Mouse (Mus musculus) kidney, postnatal 36 days (tissue): Measurements from ENCODE around the gene Gm20388.

Experiments
- DNase-seq, 2 experiments: peaks; one replicate each; pipeline ENCODE4 v3.0.0; 2021 to 2022; ENCODE audit warnings: mixed read lengths in 2 of 2

Gm20388 gene

GRCm38 (mm10) chr8:119964859-119965258 is 54.2 kb downstream of the Gm20388 start:
- no peak for DNase-seq

GRCm38 (mm10) chr8:119967435-119967834 is 56.8 kb downstream of the Gm20388 start:
- peak in 1 of 2 experiments; percentile 30 for DNase-seq

GRCm38 (mm10) chr8:119970169-119970568 is 59.5 kb downstream of the Gm20388 start:
- DNase-seq, result no peak

GRCm38 (mm10) chr8:119972558-119972957 is 61.9 kb downstream of the Gm20388 start:
- DNase-seq, result peak; percentile 9 to 23

GRCm38 (mm10) chr8:119978770-119979381 is 68.2 kb downstream of the Gm20388 start:
- DNase-seq, result no peak

GRCm38 (mm10) chr8:119981253-119981652 is 70.6 kb downstream of the Gm20388 start:
- peak in 1 of 2 experiments; percentile 10 for DNase-seq

GRCm38 (mm10) chr8:119984085-119984484 is 73.4 kb downstream of the Gm20388 start:
- peak in 1 of 2 experiments; percentile 78 for DNase-seq

- DNase-seq, result no peak
Measured at GRCm38 (mm10) chr8:119986174-119986573, 75.5 kb downstream of the Gm20388 start.

- peak in 1 of 2 experiments; percentile 39 for DNase-seq
Measured at GRCm38 (mm10) chr8:119988087-119988486, 77.4 kb downstream of the Gm20388 start.

GRCm38 (mm10) chr8:119992249-119992648 is 81.6 kb downstream of the Gm20388 start, which contains the start of gene Crispld2:
Gene Crispld2, plus strand, starts transcription at chr8:119992438.
- DNase-seq, result peak; percentile 79 to 83

GRCm38 (mm10) chr8:119994114-119994513 is 83.5 kb downstream of the Gm20388 start:
- DNase-seq, result no peak

- DNase-seq, result no peak
Measured at GRCm38 (mm10) chr8:119994556-119994955, 83.9 kb downstream of the Gm20388 start.

GRCm38 (mm10) chr8:119997266-119997665 is 86.6 kb downstream of the Gm20388 start:
- peak in 1 of 2 experiments; percentile 26 for DNase-seq

GRCm38 (mm10) chr8:120000461-120000860 is 89.8 kb downstream of the Gm20388 start:
- DNase-seq, result no peak

GRCm38 (mm10) chr8:120001712-120002111 is 91.1 kb downstream of the Gm20388 start:
- peak; percentile 80 to 94 for DNase-seq

- peak; percentile 69 for DNase-seq
Measured at GRCm38 (mm10) chr8:120002348-120002747, 91.7 kb downstream of the Gm20388 start.

- DNase-seq, result peak; percentile 88 to 94
Measured at GRCm38 (mm10) chr8:120004154-120004702, 93.6 kb downstream of the Gm20388 start.

- no peak for DNase-seq
Measured at GRCm38 (mm10) chr8:120004705-120005381, 94.2 kb downstream of the Gm20388 start.

- peak in 1 of 2 experiments; percentile 12 for DNase-seq
Measured at GRCm38 (mm10) chr8:120006645-120007160, 96.1 kb downstream of the Gm20388 start.

GRCm38 (mm10) chr8:120007178-120007577 is 96.5 kb downstream of the Gm20388 start:
- DNase-seq, result no peak

GRCm38 (mm10) chr8:120009284-120009683 is 98.6 kb downstream of the Gm20388 start:
- DNase-seq, result no peak

GRCm38 (mm10) chr8:120012491-120012890 is 101.8 kb downstream of the Gm20388 start:
- no peak for DNase-seq

- DNase-seq, result peak in 1 of 2 experiments; percentile 14
Measured at GRCm38 (mm10) chr8:120012927-120013326, 102.3 kb downstream of the Gm20388 start.
